Mouse (Mus musculus) layer of hippocampus, adult 9-10 months (tissue): ENCODE results near the gene Osbpl8.
"Not testable (repeated sequence)": the region's sequence is repeated elsewhere in the genome, so short reads cannot be mapped to it uniquely, and the experiment has no call there.

ENCODE experiments used
- DNase-seq: peaks from one replicate; pipeline ENCODE4 v3.0.0; 2022; ENCODE audit warnings: low spot score

The Osbpl8 gene

DNA sequence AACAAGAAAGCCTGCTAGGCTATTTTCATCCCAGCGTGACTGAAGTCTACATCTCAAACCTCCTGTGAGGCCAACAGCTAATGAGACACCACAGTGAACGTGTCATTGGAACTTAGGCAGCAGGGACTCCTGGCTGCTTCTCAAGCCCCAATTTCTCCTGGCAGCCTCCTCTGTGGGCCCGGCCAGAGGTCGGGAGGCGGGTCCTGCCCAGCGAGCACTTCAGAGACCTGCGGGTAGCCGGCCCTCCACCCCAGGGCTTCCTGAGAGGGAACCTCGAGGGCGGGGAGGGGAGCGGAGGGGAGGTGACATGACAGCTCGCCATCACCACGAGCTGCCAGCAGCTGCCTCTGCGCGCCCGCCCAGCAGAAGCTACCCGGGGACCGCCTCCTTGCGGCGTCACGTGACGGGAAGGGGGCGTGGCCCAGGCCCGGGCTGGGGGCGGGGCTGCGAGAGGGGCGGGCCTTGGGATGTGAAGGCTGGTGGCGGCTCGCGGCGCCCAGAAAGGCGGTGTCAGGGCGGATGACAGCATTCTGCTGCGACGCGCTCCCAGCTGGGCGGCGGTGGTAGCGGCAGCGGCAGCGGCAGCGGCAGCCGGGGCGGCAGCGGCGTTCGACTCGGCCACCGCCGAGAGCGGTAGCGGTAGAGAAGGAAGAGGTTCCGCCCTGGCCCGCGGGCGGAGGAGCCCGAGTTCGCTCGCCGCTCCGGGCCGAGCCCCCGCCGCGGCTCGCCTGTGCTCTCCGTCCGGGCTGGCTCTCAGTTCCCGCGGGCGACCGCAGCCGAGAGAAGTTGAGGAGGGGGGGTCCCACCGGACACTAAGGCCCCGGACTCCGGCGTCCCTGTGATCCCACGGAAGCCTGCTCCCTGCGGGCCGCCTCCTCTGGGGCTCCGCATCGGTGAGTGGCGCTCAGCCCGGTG lies at the start of gene Osbpl8:
TSS of gene Osbpl8 (plus strand) at position 449 of the 915 bp plus-strand sequence.
- peak; percentile 96 for DNase-seq

DNA sequence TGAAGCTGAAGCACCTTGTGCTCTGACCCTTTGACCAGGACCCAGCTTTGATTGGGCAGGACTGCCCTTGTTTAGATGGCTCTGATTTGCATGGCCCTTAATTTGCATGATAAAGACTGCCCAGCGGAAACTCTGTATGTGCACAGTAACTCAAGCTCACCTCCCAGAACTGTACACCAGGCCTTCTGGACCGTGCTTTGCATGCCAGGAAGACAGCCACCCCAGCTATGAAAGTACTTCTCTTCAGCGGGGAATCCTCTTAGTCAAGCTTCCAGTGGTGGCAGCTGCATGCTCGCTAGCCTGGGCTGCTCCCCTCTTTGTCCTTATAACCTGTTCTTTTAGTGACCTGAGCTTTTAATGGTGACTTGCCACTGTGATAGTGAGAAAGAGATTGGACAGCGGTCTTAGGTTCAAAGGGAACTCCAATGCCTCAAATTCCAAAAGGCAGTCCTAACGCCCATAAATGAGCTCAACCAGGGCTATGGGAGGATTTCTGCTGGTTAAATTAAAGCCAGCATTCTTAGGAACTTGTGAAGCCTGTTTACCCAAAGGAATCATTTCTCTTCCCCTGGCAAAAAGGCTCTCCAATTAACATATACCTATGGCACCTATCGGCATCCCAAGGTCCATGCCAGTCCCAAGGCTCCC lies 47.2 kb upstream of the Osbpl8 start:
- DNase-seq, result no peak

DNA sequence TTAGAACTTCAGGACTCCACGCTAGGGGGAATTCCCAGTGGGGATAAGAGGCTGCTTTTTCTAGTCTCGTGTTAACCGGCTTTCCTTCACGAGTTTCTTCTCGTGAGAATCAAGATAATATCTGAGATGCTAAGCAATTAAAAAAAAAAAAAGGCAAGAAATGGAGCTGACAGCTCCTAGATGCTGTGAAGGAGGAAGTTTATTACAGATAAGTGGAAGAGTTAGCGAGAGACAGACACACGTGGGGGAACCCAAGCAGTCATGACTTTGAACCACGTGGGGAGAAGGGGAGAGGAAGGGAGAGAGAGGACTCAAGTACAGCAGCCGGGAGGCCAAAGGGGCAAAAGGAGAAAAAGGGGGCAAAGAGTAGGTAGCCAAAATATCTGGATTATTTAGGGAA lies 46.3 kb upstream of the Osbpl8 start:
- DNase-seq, result no peak

- DNase-seq, result no peak
Measured at GRCm38 (mm10) chr10:111118991-111119650, 45.4 kb upstream of the Osbpl8 start.

DNA sequence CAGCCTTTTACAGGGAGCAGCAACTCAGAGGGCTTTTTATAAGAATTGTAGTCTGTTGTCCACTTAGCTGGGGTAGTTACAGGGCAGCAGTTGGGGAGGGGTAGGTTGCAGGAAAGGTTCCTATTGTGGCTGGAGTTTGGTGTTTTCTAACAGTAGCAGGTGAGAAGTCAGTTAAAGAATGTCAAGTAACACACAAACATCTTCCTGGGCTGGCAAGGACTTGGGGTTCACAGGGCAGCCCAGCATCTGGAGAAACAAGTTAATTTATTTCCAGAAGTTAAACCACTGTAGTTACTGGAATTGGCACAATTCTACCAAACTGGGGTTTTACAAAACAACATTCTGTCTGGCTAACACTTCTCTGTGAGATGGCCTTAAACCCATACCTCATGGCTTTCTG lies 44.8 kb upstream of the Osbpl8 start:
- DNase-seq, result no peak

- DNase-seq, result no peak
Measured at GRCm38 (mm10) chr10:111122864-111123398, 41.6 kb upstream of the Osbpl8 start.

DNA sequence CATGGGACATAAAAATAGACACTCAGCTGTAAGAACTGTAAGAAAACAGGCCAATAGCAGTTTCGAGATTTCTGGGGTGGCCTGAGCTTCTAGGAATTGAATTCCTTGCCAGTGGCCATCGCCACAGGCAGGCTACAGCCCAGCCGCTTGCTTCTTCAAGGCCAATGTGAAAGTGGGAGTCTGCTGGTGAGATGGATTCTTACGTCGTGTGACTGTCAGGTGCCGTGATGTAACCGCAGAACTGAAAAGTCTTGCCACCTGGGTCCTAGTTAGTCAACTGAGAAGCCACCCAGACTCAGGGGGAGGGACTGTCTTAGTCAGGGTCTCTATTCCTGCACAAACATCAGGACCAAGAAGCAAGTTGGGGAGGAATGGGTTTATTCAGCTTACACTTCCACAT lies 40.4 kb upstream of the Osbpl8 start:
- DNase-seq, result no peak

- DNase-seq, result no peak
Measured at GRCm38 (mm10) chr10:111124767-111125315, 39.7 kb upstream of the Osbpl8 start.

DNA sequence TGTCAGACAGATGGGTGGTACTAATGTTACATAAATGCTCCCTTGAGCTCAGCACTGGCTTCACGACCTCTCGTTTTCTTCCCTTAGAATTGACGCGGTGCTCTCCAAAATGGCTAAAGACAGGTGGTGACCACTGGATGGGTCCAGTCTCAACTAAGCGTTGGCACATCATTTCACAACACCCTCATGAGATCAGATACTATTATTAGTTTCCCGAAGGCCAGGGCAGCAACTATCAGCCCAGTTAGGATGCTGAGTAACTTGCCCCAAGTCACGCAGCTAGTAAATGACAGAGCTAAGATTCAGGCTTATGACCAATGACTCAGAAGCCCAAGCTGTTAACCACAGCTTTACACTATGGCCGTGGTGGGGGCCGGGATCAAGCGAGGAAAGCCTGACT lies 37.2 kb upstream of the Osbpl8 start:
- no peak for DNase-seq

GRCm38 (mm10) chr10:111128493-111128892 lies 36.1 kb upstream of the Osbpl8 start:
- no peak for DNase-seq

GRCm38 (mm10) chr10:111129867-111130620 lies 34.5 kb upstream of the Osbpl8 start:
- no peak for DNase-seq

DNA sequence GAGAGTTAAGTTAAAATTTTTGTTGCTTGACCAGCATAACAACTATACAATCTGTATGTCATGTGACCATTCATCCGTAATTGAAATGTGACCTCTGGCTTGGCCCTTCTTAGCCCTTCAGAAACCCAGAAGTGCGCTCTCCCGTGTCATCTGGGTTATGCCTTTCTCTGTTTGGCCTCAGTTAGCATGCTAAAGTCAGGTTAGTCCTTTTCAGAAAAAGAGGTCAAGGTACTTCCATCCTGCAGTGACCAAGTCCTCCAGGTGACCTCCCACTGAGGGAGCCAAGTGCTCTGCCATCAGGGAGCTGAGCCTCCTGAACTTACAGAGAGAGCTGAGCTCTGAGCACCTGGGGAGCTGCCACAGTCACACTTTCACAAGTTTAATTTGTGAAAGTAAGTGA lies 33.7 kb upstream of the Osbpl8 start:
- DNase-seq, result no peak

GRCm38 (mm10) chr10:111133271-111133670 lies 31.3 kb upstream of the Osbpl8 start:
- no peak for DNase-seq

DNA sequence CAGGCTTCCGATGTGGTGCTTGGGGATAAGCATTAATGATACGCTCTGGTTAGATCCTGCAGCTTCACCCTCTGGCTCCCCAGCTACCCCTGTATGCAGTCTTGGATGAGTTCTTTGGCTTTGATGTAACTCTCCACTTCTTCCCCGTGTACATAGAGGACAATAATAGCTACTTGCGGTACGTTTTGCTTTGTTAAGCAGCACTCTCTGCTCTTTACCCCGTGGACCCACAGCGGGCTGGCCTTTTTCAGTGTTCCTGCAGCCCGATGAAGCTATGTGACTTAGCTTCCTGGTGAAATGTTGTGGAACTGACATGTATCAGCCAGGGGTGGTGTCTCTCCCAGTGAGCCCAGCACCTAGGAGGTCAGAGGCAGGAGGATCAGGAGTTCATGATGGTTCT lies 30.6 kb upstream of the Osbpl8 start:
- no peak for DNase-seq

- DNase-seq, result no peak
Measured at GRCm38 (mm10) chr10:111134412-111134957, 30.1 kb upstream of the Osbpl8 start.

DNA sequence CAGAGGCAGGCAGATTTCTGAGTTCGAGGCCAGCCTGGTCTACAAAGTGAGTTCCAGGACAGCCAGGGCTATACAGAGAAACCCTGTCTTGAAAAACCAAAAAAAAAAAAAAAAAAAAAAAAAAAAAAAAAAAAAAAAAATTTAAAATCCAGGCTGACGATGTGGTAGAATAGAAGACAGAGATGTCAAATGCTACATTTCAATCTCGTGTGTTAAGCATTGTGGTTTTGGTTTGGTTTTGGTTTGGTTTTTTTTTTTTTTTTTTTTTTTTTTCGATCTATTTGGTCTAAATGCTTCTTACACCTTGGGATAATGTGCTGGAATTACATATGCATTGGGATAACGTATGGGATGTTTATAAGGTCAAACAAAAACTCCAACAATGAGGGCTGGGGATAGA lies 28.2 kb upstream of the Osbpl8 start:
- not testable (repeated sequence) for DNase-seq

GRCm38 (mm10) chr10:111137905-111138304 lies 26.6 kb upstream of the Osbpl8 start:
- no peak for DNase-seq

GRCm38 (mm10) chr10:111139170-111139569 lies 25.4 kb upstream of the Osbpl8 start:
- DNase-seq, result no peak

DNA sequence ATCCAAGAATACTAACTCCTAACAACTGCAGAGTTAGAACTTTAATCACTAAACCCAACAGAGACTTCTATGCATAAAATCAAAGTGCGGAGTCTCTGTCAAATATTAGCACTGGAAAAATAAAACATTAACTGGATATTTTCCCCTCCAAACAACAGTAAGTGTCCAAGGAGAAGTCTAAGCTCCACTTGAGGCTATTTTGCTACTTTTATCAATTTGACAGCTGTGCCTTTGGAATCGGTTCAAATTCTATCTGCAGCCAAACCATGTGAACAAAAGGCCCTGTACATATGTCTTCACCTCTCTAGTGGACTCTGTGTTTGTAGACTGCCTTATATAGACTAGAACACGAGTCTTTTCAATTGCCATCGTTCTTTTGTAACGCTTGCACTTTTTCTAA lies 24.7 kb upstream of the Osbpl8 start:
- no peak for DNase-seq

GRCm38 (mm10) chr10:111144371-111144959 lies 20.1 kb upstream of the Osbpl8 start:
- no peak for DNase-seq

GRCm38 (mm10) chr10:111149761-111150160 lies 14.8 kb upstream of the Osbpl8 start:
- DNase-seq, result no peak
